Mouse (Mus musculus): ENCODE measurements around the gene Abl1. TPM values are rescaled to one million over a fixed set of nuclear protein-coding genes. Genes with fewer than 3 reads are reported as not detected.

Gene Abl1
- polyA plus RNA-seq, 1 experiment: 44.8 TPM

GRCm38 (mm10) chr2:31715985-31716384, 27.8 kb downstream of the Abl1 start:
- Histone ChIP-seq H3K27me3 (ENCODE audit: control insufficient read depth, insufficient read depth, low read length, poor library complexity, severe bottlenecking) (no peaks in the 10 kb centered on the region), H3K4me3 (ENCODE audit: low read depth, low read length) (no peak overlapping the region), H3K27ac (ENCODE audit: insufficient read depth, low read length) (no peak overlapping the region), H3K4me1 (ENCODE audit: control insufficient read depth, insufficient read depth, low read length) (no peaks in the 10 kb centered on the region), H3K36me3 (ENCODE audit: control insufficient read depth, insufficient read depth, low read length, poor library complexity, severe bottlenecking) (no peaks in the 10 kb centered on the region), H3K9me3 (replicated peaks; ENCODE audit: control insufficient read depth, insufficient read depth, low read length, poor library complexity, severe bottlenecking) (no peaks in the 10 kb centered on the region), H3K9ac (ENCODE audit: low read depth, poor library complexity, severe bottlenecking) (no peak overlapping the region)
- TF ChIP-seq CTCF (IDR thresholded peaks at IDR 0.05; ENCODE audit: low read depth, low read length) (no peak), EP300 (IDR thresholded peaks at IDR 0.05; ENCODE audit: insufficient read depth, low read depth, low read length) (no peak), POLR2A (IDR thresholded peaks at IDR 0.05; ENCODE audit: insufficient read depth, low read length) (no peak)

- Histone ChIP-seq H3K4me3 (ENCODE audit: low read depth, low read length) (no peak overlapping the region), H3K27ac (ENCODE audit: insufficient read depth, low read length) (no peak overlapping the region), H3K9me3 (replicated peaks; ENCODE audit: control insufficient read depth, insufficient read depth, low read length, poor library complexity, severe bottlenecking) (no peaks in the 10 kb centered on the region), H3K9ac (ENCODE audit: low read depth, poor library complexity, severe bottlenecking) (no peak overlapping the region), H3K36me3 (ENCODE audit: control insufficient read depth, insufficient read depth, low read length, poor library complexity, severe bottlenecking) (no peaks in the 10 kb centered on the region), H3K27me3 (ENCODE audit: control insufficient read depth, insufficient read depth, low read length, poor library complexity, severe bottlenecking) (no peaks in the 10 kb centered on the region), H3K4me1 (ENCODE audit: control insufficient read depth, insufficient read depth, low read length) (no peaks in the 10 kb centered on the region)
- TF ChIP-seq EP300 (IDR thresholded peaks at IDR 0.05; ENCODE audit: insufficient read depth, low read depth, low read length) (no peak), POLR2A (IDR thresholded peaks at IDR 0.05; ENCODE audit: insufficient read depth, low read length) (no peak), CTCF (IDR thresholded peaks at IDR 0.05; ENCODE audit: low read depth, low read length) (no peak)
Observed at GRCm38 (mm10) chr2:31719202-31719880, 31.2 kb downstream of the Abl1 start.

- Histone ChIP-seq H3K27me3 (ENCODE audit: control insufficient read depth, insufficient read depth, low read length, poor library complexity, severe bottlenecking) (no peaks in the 10 kb centered on the region), H3K27ac (ENCODE audit: insufficient read depth, low read length) (no peak overlapping the region), H3K4me1 (ENCODE audit: control insufficient read depth, insufficient read depth, low read length) (no peaks in the 10 kb centered on the region), H3K9ac (ENCODE audit: low read depth, poor library complexity, severe bottlenecking) (no peak overlapping the region), H3K4me3 (ENCODE audit: low read depth, low read length) (no peak overlapping the region), H3K36me3 (ENCODE audit: control insufficient read depth, insufficient read depth, low read length, poor library complexity, severe bottlenecking) (no peaks in the 10 kb centered on the region), H3K9me3 (replicated peaks; ENCODE audit: control insufficient read depth, insufficient read depth, low read length, poor library complexity, severe bottlenecking) (no peaks in the 10 kb centered on the region)
- TF ChIP-seq EP300 (IDR thresholded peaks at IDR 0.05; ENCODE audit: insufficient read depth, low read depth, low read length): no peak
- TF ChIP-seq POLR2A (IDR thresholded peaks at IDR 0.05; ENCODE audit: insufficient read depth, low read length): no peak
- no peak for TF ChIP-seq CTCF (IDR thresholded peaks at IDR 0.05; ENCODE audit: low read depth, low read length)
Observed at GRCm38 (mm10) chr2:31719944-31720343, 31.8 kb downstream of the Abl1 start.

- H3K4me3 ChIP-seq (ENCODE audit: low read depth, low read length): no peak overlapping the region
- TF ChIP-seq EP300 (IDR thresholded peaks at IDR 0.05; ENCODE audit: insufficient read depth, low read depth, low read length): no peak
- no peak for TF ChIP-seq CTCF (IDR thresholded peaks at IDR 0.05; ENCODE audit: low read depth, low read length)
- TF ChIP-seq POLR2A (IDR thresholded peaks at IDR 0.05; ENCODE audit: insufficient read depth, low read length): no peak
Observed at GRCm38 (mm10) chr2:31720783-31721182, 32.6 kb downstream of the Abl1 start.

GRCm38 (mm10) chr2:31724730-31725490, 36.7 kb downstream of the Abl1 start:
- TF ChIP-seq EP300 (IDR thresholded peaks at IDR 0.05; ENCODE audit: insufficient read depth, low read depth, low read length): no peak
- TF ChIP-seq CTCF (IDR thresholded peaks at IDR 0.05; ENCODE audit: low read depth, low read length): no peak
- TF ChIP-seq POLR2A (IDR thresholded peaks at IDR 0.05; ENCODE audit: insufficient read depth, low read length): no peak
- H3K27ac ChIP-seq (ENCODE audit: insufficient read depth, low read length): no peak overlapping the region

More at GRCm38 (mm10) chr2:31720783-31721182, 32.6 kb downstream of the Abl1 start:
- Histone ChIP-seq H3K9me3 (replicated peaks; ENCODE audit: control insufficient read depth, insufficient read depth, low read length, poor library complexity, severe bottlenecking) (no peaks in the 10 kb centered on the region), H3K4me1 (ENCODE audit: control insufficient read depth, insufficient read depth, low read length) (no peaks in the 10 kb centered on the region), H3K9ac (ENCODE audit: low read depth, poor library complexity, severe bottlenecking) (no peak overlapping the region), H3K27me3 (ENCODE audit: control insufficient read depth, insufficient read depth, low read length, poor library complexity, severe bottlenecking) (no peaks in the 10 kb centered on the region), H3K36me3 (ENCODE audit: control insufficient read depth, insufficient read depth, low read length, poor library complexity, severe bottlenecking) (no peaks in the 10 kb centered on the region), H3K27ac (ENCODE audit: insufficient read depth, low read length) (no peak overlapping the region)

More at GRCm38 (mm10) chr2:31724730-31725490, 36.7 kb downstream of the Abl1 start:
- no peaks in the 10 kb centered on the region for H3K27me3 ChIP-seq (ENCODE audit: control insufficient read depth, insufficient read depth, low read length, poor library complexity, severe bottlenecking)
- H3K4me1 ChIP-seq (ENCODE audit: control insufficient read depth, insufficient read depth, low read length): no peaks in the 10 kb centered on the region
- H3K4me3 ChIP-seq (ENCODE audit: low read depth, low read length): no peak overlapping the region
- H3K36me3 ChIP-seq (ENCODE audit: control insufficient read depth, insufficient read depth, low read length, poor library complexity, severe bottlenecking): no peaks in the 10 kb centered on the region
- no peak overlapping the region for H3K9ac ChIP-seq (ENCODE audit: low read depth, poor library complexity, severe bottlenecking)
- no peaks in the 10 kb centered on the region for H3K9me3 ChIP-seq (replicated peaks; ENCODE audit: control insufficient read depth, insufficient read depth, low read length, poor library complexity, severe bottlenecking)

Data from ES-Bruce4 (cell line).